Mouse (Mus musculus) liver, embryonic 11.5 days (tissue): ENCODE measurements around the gene Zglp1. TPM values are rescaled to one million over a fixed set of nuclear protein-coding genes. Genes with fewer than 3 reads are reported as not detected.
A peak's percentile ranks its signal among the peaks of the same experiment; 100 is the strongest.

Source experiments
- ATAC-seq: fragments of 200-750 bp; cut with Nextera tagmentation; replicated peaks from 2 replicates; pipeline ENCODE4 v1.8.0; 2017; ENCODE audit warnings: moderate number of reproducible peaks, mild to moderate bottlenecking, moderate TSS enrichment, moderate library complexity; ENCODE audit not compliant: low FRiP score
- DNase-seq: peaks from one replicate; pipeline ENCODE4 v3.0.0-alpha.2; 2017; ENCODE audit warnings: low spot score
- H3K27ac ChIP-seq: fragments of 300-500 bp; sonication (generic); 2 replicates; pipeline ENCODE4 v1.5.1; 2014; ENCODE audit warnings: mild to moderate bottlenecking, low read depth, low read length, control low read depth
- H3K27me3 ChIP-seq: fragments of 300-500 bp; sonication (generic); replicated peaks from 2 replicates; pipeline ENCODE4 v1.6.1; 2014; ENCODE audit warnings: low read length, mixed read lengths; ENCODE audit not compliant: control insufficient read depth, insufficient read depth
- H3K36me3 ChIP-seq: fragments of 300-500 bp; sonication (generic); 2 replicates; pipeline ENCODE4 v1.6.1; 2014; ENCODE audit warnings: mild to moderate bottlenecking, low read length, moderate library complexity, mixed read lengths; ENCODE audit not compliant: control insufficient read depth, insufficient read depth
- H3K4me1 ChIP-seq: fragments of 300-500 bp; sonication (generic); replicated peaks from 2 replicates; pipeline ENCODE4 v1.6.1; 2014; ENCODE audit warnings: low read length, mixed read lengths; ENCODE audit not compliant: control insufficient read depth, insufficient read depth
- H3K4me2 ChIP-seq: fragments of 300-500 bp; sonication (generic); 2 replicates; pipeline ENCODE4 v1.6.1; 2014; ENCODE audit warnings: mild to moderate bottlenecking, control low read depth, moderate library complexity
- H3K4me3 ChIP-seq: fragments of 300-500 bp; sonication (generic); 2 replicates; pipeline ENCODE4 v1.5.1; 2014; ENCODE audit warnings: low read depth, low read length, control low read depth
- H3K9ac ChIP-seq: fragments of 300-500 bp; sonication (generic); 2 replicates; pipeline ENCODE4 v1.6.1; 2014; ENCODE audit warnings: low read depth, low read length, control low read depth
- H3K9me3 ChIP-seq: fragments of 300-500 bp; sonication (generic); 2 replicates; pipeline ENCODE4 v1.6.1; 2016; ENCODE audit warnings: low read length, inconsistent platforms, mixed read lengths; ENCODE audit not compliant: control insufficient read depth
- WGBS: fragments of 180-500 bp; shearing (Covaris S2); extraction: QIAGEN DNeasy Blood & Tissue Kit; methylation state at CpG from one replicate; pipeline ENCODE4 v1.1.7; 2014; 5-methylcytosine and 5-hydroxymethylcytosine counted together
- polyA plus RNA-seq: library from polyadenylated mRNA; unstranded; fragments of >200 nt; fragmentation: Nextera tagmentation; extraction: Ambion mirVana; gene quantifications from 2 replicates; pipeline ENCODE4 v1.2.1, GENCODE M21; 2014

Zglp1 gene
- polyA plus RNA-seq, result 0.67 and 1.4 TPM in 2 replicates

DNA sequence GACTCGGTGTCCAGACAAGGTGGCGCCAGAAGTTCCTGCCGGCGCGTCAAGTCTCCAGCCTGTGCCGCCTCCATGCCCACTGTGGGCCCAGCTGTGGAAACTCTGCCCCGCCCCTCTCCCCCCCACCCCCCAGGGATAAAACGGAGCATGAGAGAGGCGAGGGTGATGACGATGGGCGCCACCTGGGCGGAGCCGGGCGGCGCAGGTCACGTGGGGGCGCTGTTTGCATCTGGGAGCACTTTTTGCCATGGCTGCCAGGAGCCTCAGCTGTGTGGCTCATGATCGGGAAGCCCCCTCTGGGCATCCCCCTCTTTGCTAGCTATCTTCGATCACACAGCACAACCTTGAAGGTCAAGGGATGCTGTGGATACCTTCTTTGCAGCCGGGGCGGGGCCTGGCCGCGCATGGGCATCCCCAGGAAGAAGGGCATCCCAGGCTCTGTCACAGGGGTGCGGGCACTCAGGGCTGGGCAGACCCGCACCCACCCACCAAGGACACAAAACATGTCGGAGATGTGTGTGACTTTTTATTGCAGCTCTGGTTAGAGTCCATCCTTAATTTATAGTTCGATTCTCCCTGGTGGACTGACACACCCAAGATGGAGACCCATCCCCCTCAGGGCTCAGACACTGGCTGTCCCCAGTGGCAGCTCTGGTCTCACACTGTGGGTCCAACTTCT lies at the start of gene Zglp1:
Gene Zglp1, minus strand, starts transcription at position 88 of the 679 bp plus-strand sequence.
- no peaks in the 10 kb centered on the region for H3K9me3 ChIP-seq
- no peak for ATAC-seq

DNA sequence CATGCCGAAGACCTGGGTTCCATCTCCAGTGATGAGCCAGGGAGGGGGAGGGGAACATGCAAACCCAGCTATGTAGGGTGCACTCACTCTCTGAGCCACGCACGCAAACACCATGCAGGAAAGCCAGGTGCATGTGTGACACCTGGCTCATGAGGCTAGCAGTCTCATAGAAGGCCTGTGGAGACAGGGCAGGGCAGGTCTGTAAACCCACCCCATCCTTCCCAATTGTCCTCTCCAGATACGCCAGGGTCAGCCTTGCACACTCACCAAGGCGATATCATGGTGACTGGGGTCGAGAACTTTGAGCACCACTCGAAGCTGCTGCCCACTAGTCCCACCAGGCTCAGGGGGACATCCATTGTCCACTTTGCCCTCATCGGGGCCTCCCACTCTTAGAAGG lies 48.2 kb upstream of the Zglp1 start:
- no peak overlapping the region for H3K9ac ChIP-seq
- no peak overlapping the region for H3K4me2 ChIP-seq
- no peaks in the 10 kb centered on the region for H3K36me3 ChIP-seq
- DNase-seq (no peak), ATAC-seq (no peak)
- H3K4me1 ChIP-seq, result peaks cover 2% of the 10 kb centered on the region; the same call in 1 of the 2 replicates
- H3K4me3 ChIP-seq, result no peak overlapping the region
- no peak overlapping the region for H3K27ac ChIP-seq
- no peaks in the 10 kb centered on the region for H3K27me3 ChIP-seq
- no peaks in the 10 kb centered on the region for H3K9me3 ChIP-seq
- 90% methylated on average over 8 of the region's 8 CpGs for WGBS

More for the DNA sequence above, at the start of gene Zglp1:
- Histone ChIP-seq H3K27ac (no peak within 1 kb of the TSS), H3K36me3 (peaks cover 32% of the 10 kb centered on the region), H3K4me2 (no peak within 1 kb of the TSS), H3K4me1 (peaks cover 5% of the 10 kb centered on the region; the same call in 1 of the 2 replicates), H3K4me3 (no peak within 1 kb of the TSS), H3K9ac (no peak within 1 kb of the TSS), H3K27me3 (no peaks in the 10 kb centered on the region)
- 83% methylated on average over 27 of the region's 27 CpGs for WGBS
- no peak for DNase-seq

- H3K9me3 ChIP-seq, result no peaks in the 10 kb centered on the region
- ATAC-seq (no peak), DNase-seq (no peak)
- no peaks in the 10 kb centered on the region for H3K36me3 ChIP-seq
- no peaks in the 10 kb centered on the region for H3K27me3 ChIP-seq
- no peak overlapping the region for H3K27ac ChIP-seq
- 86% methylated on average over 7 of the region's 7 CpGs for WGBS
- H3K4me1 ChIP-seq, result peaks cover 2% of the 10 kb centered on the region; the same call in 1 of the 2 replicates
- no peak overlapping the region for H3K4me2 ChIP-seq
- H3K9ac ChIP-seq, result no peak overlapping the region
- H3K4me3 ChIP-seq, result no peak overlapping the region
These were observed 47.3 kb upstream of the Zglp1 start for GRCm38 (mm10) chr9:21114190-21114589.

DNA sequence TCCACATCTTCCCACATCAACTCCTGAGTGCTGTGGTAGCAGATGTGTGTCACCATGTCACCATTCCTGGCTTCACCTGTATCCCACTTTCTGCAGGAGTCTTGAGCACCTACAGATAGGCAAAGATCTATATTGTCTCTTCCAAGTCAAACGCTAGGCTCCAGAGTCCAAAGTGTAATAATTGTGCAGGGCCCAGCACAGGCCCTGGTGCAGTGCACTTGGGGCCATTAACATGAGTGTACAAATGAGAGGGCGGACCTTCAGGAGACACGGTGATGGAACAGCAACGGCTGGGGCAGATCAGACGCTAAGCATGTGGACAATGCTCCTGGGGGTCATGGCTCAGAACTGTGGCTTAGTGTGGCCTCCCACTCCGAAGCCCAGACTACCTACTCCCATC lies 46.9 kb upstream of the Zglp1 start:
- WGBS, result 88% methylated on average over 6 of the region's 6 CpGs
- H3K4me3 ChIP-seq, result no peak overlapping the region
- ATAC-seq (no peak), DNase-seq (no peak)
- no peaks in the 10 kb centered on the region for H3K9me3 ChIP-seq
- peaks cover 2% of the 10 kb centered on the region; the same call in 1 of the 2 replicates for H3K4me1 ChIP-seq
- H3K4me2 ChIP-seq, result no peak overlapping the region
- no peak overlapping the region for H3K9ac ChIP-seq
- no peaks in the 10 kb centered on the region for H3K36me3 ChIP-seq
- H3K27me3 ChIP-seq, result no peaks in the 10 kb centered on the region
- H3K27ac ChIP-seq, result no peak overlapping the region

DNA sequence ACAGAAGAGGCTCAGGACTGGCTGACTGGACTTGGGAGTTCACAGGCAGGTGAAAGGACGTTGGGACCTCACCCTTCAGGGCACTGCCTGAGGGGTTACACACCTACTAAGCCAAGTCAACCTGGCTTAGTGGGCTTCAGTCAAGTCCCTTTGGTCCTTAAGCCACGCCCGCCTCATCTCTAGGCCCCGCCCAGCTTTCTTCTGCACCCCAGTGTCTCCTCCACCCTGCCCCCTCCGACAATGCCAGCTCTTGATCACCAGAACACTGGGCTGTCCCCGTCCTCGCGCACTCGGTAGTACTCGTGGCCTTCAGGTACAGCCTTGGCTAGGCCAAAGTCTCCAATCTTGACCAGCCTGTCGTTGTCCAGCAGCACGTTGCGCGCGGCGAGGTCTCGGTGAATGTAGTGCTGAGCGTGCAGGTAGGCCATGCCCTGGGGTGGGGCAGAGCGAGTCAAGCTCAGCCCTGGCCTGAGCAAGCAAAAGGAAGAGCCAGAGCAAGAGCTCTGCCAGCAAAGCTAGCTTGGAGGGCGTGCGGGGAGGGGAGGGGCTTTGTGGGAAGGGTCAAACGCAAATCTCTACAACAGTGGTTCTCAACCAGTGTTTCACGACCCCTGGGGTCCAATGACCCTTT lies 40.8 kb upstream of the Zglp1 start:
- DNase-seq (no peak), ATAC-seq (no peak; the same call in 1 of the 2 replicates)
- H3K27ac ChIP-seq, result no peak overlapping the region
- H3K4me1 ChIP-seq, result peaks cover 24% of the 10 kb centered on the region
- H3K9ac ChIP-seq, result no peak overlapping the region
- 53% methylated on average over 23 of the region's 23 CpGs for WGBS
- no peaks in the 10 kb centered on the region for H3K36me3 ChIP-seq
- no peak overlapping the region for H3K4me2 ChIP-seq
- no peaks in the 10 kb centered on the region for H3K27me3 ChIP-seq
- no peak overlapping the region for H3K4me3 ChIP-seq
- H3K9me3 ChIP-seq, result no peaks in the 10 kb centered on the region

- DNase-seq (no peak), ATAC-seq (peak; percentile 76)
- WGBS, result 54% methylated on average over 5 of the region's 5 CpGs
- Histone ChIP-seq H3K9ac (no peak overlapping the region), H3K4me2 (no peak overlapping the region), H3K27me3 (no peaks in the 10 kb centered on the region), H3K9me3 (no peaks in the 10 kb centered on the region), H3K4me3 (no peak overlapping the region), H3K4me1 (peaks cover 22% of the 10 kb centered on the region), H3K27ac (peak overlapping the region; percentile 62), H3K36me3 (no peaks in the 10 kb centered on the region)
These were observed 39.1 kb upstream of the Zglp1 start for GRCm38 (mm10) chr9:21105760-21106564.

- H3K4me2 ChIP-seq, result no peak overlapping the region
- ATAC-seq (no peak), DNase-seq (no peak)
- no peaks in the 10 kb centered on the region for H3K36me3 ChIP-seq
- H3K9ac ChIP-seq, result no peak overlapping the region
- no peak overlapping the region for H3K27ac ChIP-seq
- no peaks in the 10 kb centered on the region for H3K27me3 ChIP-seq
- WGBS, result 86% methylated on average over 6 of the region's 6 CpGs
- H3K4me1 ChIP-seq, result peaks cover 29% of the 10 kb centered on the region
- H3K9me3 ChIP-seq, result no peaks in the 10 kb centered on the region
- H3K4me3 ChIP-seq, result no peak overlapping the region
These were observed 37.9 kb upstream of the Zglp1 start for GRCm38 (mm10) chr9:21104814-21105213.

DNA sequence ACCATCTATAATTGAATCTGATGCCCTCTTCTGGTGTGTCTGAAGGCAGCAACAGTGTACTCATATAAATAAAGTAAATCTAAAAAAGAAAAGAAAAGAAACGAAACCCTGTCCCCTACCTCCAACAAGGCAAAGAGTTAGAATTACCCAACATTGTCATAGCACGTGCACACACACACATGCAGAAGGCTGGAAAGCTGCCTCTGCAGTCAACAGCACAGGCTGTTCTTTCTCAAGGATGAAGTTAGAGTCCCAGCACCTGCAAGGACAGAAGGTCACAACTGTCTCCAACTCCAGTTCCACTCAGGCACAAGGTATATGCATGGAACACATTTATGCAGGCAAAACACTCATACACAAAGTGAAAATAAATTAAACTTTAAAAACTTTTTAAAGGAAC lies 35.2 kb upstream of the Zglp1 start:
- Histone ChIP-seq H3K4me1 (peaks cover 28% of the 10 kb centered on the region), H3K4me2 (no peak overlapping the region), H3K9ac (no peak overlapping the region), H3K9me3 (no peaks in the 10 kb centered on the region), H3K27me3 (no peaks in the 10 kb centered on the region), H3K27ac (no peak overlapping the region), H3K4me3 (no peak overlapping the region), H3K36me3 (no peaks in the 10 kb centered on the region)
- 87% methylated on average over 2 of the region's 2 CpGs for WGBS
- no peak for DNase-seq
- ATAC-seq, result no peak
